Mouse (Mus musculus) limb, embryonic 14.5 days (tissue): Measurements from ENCODE around the gene Ccdc183. TPM values are rescaled to one million over a fixed set of nuclear protein-coding genes. Genes with fewer than 3 reads are reported as not detected.
A peak's percentile ranks its signal among the peaks of the same experiment; 100 is the strongest.

Experiments used
- ATAC-seq: fragments of 200-750 bp; cut with Nextera tagmentation; 2 replicates; pipeline ENCODE4 v1.8.0; 2017; ENCODE audit warnings: low read depth, moderate number of reproducible peaks, moderate TSS enrichment; ENCODE audit not compliant: low FRiP score
- DNase-seq: peaks from one replicate; pipeline ENCODE4 v3.0.0-alpha.2; 2015; ENCODE audit warnings: low spot score
- H3K27ac ChIP-seq: fragments of 300-500 bp; sonication (generic); replicated peaks from 2 replicates; pipeline ENCODE4 v1.5.1; 2014; ENCODE audit warnings: low read depth, mild to moderate bottlenecking, low read length, moderate library complexity, mixed read lengths
- H3K27me3 ChIP-seq: fragments of 300-500 bp; sonication (generic); 2 replicates; pipeline ENCODE4 v1.6.1; 2014; ENCODE audit warnings: low read length, mixed read lengths; ENCODE audit not compliant: control insufficient read depth, insufficient read depth
- H3K36me3 ChIP-seq: fragments of 300-500 bp; sonication (generic); 2 replicates; pipeline ENCODE4 v1.6.1; 2014; ENCODE audit warnings: mild to moderate bottlenecking, low read length, moderate library complexity, mixed read lengths; ENCODE audit not compliant: control insufficient read depth, insufficient read depth
- H3K4me1 ChIP-seq: fragments of 300-500 bp; sonication (generic); 2 replicates; pipeline ENCODE4 v1.6.1; 2014; ENCODE audit warnings: antibody characterized with exemption, low read length, mixed read lengths; ENCODE audit not compliant: control insufficient read depth, insufficient read depth
- H3K4me2 ChIP-seq: fragments of 300-500 bp; sonication (generic); replicated peaks from 2 replicates; pipeline ENCODE4 v1.6.1; 2014; ENCODE audit warnings: low read depth, mild to moderate bottlenecking, low read length, moderate library complexity; ENCODE audit not compliant: severe bottlenecking
- H3K4me3 ChIP-seq: fragments of 300-500 bp; sonication (generic); replicated peaks from 2 replicates; pipeline ENCODE4 v1.5.1; 2014; ENCODE audit warnings: low read length
- H3K9ac ChIP-seq: fragments of 300-500 bp; sonication (generic); 2 replicates; pipeline ENCODE4 v1.6.1; 2014; ENCODE audit warnings: mild to moderate bottlenecking, low read depth, low read length, moderate library complexity; ENCODE audit not compliant: severe bottlenecking
- H3K9me3 ChIP-seq: fragments of 300-500 bp; sonication (generic); 2 replicates; pipeline ENCODE4 v1.6.1; 2016; ENCODE audit warnings: low read length; ENCODE audit not compliant: control insufficient read depth
- POLR2A ChIP-seq: fragments of 200-500 bp; IDR thresholded peaks from 2 replicates; pipeline ENCODE4 v1.8.0; 2012; ENCODE audit warnings: inconsistent platforms, mild to moderate bottlenecking, moderate library complexity, borderline replicate concordance; ENCODE audit not compliant: insufficient read depth, insufficient read length; ENCODE audit errors: extremely low read depth
- WGBS: fragments of 180-500 bp; shearing (Covaris S2); extraction: QIAGEN DNeasy Blood & Tissue Kit; methylation state at CpG from one replicate; pipeline ENCODE4 v1.1.7; 2014; 5-methylcytosine and 5-hydroxymethylcytosine counted together
- polyA plus RNA-seq, 2 experiments: library from polyadenylated mRNA; depleted of rRNA in 1 of 2; stranded (reverse) in 1 of 2; unstranded in 1 of 2; fragments of >200 nt; fragmentation: Nextera tagmentation in 1 of 2; extraction: Ambion mirVana in 1 of 2; gene quantifications; 2 replicates each; pipeline versions ENCODE4 v1.2.1 to v1.2.3; 2012 to 2014

Ccdc183 gene
- polyA plus RNA-seq, 2 experiments = 0.03 to 0.19 TPM

- peaks cover 37% of the 10 kb centered on the region for H3K4me1 ChIP-seq
These were observed 36.1 kb downstream of the Ccdc183 start, which contains the start of gene Ajm1 for GRCm38 (mm10) chr2:25581294-25581864. Gene Ajm1 (minus strand): TSS chr2:25581757.

GRCm38 (mm10) chr2:25580621-25581101 is 36.8 kb downstream of the Ccdc183 start:
- 0 out of 2 replicates have a peak overlapping the region, but pooled peaks have one; percentile 37 for H3K4me3 ChIP-seq

More at GRCm38 (mm10) chr2:25581294-25581864, 36.1 kb downstream of the Ccdc183 start, which contains the start of gene Ajm1:
- H3K9ac ChIP-seq = no peak within 1 kb of the TSS
- DNase-seq (peak; percentile 69), ATAC-seq (peak; percentile 78)
- H3K4me2 ChIP-seq = peak within 1 kb of the TSS; percentile 56
- H3K27ac ChIP-seq = no peak within 1 kb of the TSS
- H3K9me3 ChIP-seq = no peaks in the 10 kb centered on the region
- WGBS = 7% methylated on average over 19 of the region's 19 CpGs
- H3K36me3 ChIP-seq = peaks cover 35% of the 10 kb centered on the region
- TF ChIP-seq POLR2A = no peak
- peak within 1 kb of the TSS; percentile 37 for H3K4me3 ChIP-seq
- peaks cover 50% of the 10 kb centered on the region for H3K27me3 ChIP-seq

DNA sequence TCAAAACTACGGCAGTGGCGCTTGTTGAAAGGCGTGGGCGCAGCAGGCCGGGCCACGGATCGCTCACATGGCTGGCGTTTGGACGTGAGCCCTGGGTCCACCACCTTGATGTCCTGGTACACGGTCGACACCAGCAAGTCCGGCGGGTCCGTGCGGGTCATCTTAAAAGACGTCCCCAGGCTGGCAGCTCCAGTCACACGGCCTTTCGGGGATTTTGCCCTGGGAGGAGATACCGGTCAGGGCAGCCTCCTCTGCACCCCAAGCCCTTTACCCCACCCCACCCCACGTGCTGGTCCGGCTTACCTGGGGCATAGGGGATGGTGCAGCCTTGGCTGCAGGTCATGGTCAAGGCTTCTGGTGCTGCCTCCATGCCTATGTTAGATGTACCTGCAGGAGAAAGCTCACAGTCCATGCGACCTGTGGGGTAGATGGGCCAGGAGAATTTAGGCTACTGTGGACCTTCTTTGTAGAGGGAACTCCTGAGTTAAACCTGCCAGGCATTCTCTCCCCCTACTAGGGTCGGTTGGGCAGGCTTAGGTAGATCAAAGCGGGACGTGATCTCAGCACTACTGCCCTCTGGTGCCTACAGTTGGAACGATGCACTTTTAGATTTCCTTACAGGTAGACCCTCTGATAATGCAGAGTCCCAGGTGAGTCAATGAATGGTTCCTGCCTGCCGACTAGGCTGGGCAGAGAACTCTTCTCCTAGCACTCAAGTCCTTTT is 37.6 kb downstream of the Ccdc183 start:
- Histone ChIP-seq H3K36me3 (peaks cover 22% of the 10 kb centered on the region), H3K4me2 (peak overlapping the region; percentile 43), H3K4me3 (peak overlapping the region; percentile 26), H3K9ac (0 out of 2 replicates have a peak overlapping the region, but pooled peaks have one; percentile 25), H3K27ac (no peak overlapping the region), H3K9me3 (no peaks in the 10 kb centered on the region), H3K27me3 (peaks cover 54% of the 10 kb centered on the region), H3K4me1 (peaks cover 46% of the 10 kb centered on the region)
- ATAC-seq (no peak), DNase-seq (peak; percentile 55)
- 7% methylated on average over 25 of the region's 27 CpGs for WGBS
- no peak for TF ChIP-seq POLR2A

More at GRCm38 (mm10) chr2:25580621-25581101, 36.8 kb downstream of the Ccdc183 start:
- H3K4me2 ChIP-seq = peak overlapping the region; percentile 56; the same call in 1 of the 2 replicates
- H3K4me1 ChIP-seq = peaks cover 42% of the 10 kb centered on the region
- no peak for ATAC-seq
- no peak overlapping the region for H3K9ac ChIP-seq
- peaks cover 54% of the 10 kb centered on the region for H3K27me3 ChIP-seq
- H3K27ac ChIP-seq = no peak overlapping the region
- no peaks in the 10 kb centered on the region for H3K9me3 ChIP-seq
- peaks cover 30% of the 10 kb centered on the region for H3K36me3 ChIP-seq
- TF ChIP-seq POLR2A = no peak
- WGBS = 39% methylated on average over 6 of the region's 6 CpGs
- no peak for DNase-seq

DNA sequence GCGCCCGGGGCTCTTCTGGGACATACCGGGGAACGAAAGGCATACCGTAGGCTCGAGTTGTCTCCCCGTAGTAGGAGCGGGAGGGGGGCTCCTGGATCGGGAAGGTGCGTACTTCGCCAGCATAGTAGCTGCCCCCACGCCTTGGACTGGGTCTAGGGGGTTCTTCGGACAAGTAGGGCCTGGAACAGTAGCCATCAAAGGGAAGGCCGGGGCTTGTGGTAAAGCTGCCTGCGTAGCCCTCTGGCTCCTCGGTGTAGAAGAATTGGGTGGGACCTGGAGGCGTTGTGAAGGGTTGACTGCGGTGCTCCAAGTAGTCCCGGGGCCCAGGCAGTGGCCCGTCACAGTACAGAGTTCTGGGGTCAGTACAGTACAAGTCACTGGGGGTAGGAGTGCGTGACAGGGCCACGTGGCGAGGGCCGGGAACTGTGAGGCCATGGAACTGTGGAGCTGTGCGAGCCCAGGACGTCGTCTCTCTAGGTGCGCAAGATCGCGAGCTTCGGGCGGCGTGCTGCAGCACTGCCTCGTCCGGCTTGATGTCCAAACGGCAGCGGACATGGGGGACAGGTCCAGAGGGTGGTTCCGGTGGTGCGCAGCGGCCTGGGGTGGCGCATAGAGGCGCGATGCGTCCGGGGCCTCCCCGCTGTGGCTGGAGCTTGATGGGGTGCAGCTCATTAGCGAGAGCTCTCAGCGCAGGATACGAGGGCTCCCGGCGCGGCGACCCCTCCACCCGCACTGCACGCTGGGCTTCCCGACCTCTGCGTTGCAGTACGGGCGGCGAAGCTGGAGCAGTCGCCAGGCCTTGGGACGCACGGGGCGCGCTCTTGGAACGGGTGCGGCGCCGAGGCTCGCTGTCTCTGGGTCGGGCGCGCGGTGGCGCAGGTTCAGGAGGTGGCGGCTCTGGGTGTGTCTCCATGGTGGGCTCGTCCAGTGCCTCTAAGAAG is 38.4 kb downstream of the Ccdc183 start:
- Histone ChIP-seq H3K4me3 (peak overlapping the region; percentile 26), H3K4me1 (peaks cover 47% of the 10 kb centered on the region), H3K4me2 (peak overlapping the region; percentile 43), H3K36me3 (peaks cover 14% of the 10 kb centered on the region), H3K27me3 (peaks cover 54% of the 10 kb centered on the region), H3K9ac (0 out of 2 replicates have a peak overlapping the region, but pooled peaks have one; percentile 36), H3K27ac (no peak overlapping the region), H3K9me3 (no peaks in the 10 kb centered on the region)
- no peak for TF ChIP-seq POLR2A
- DNase-seq (no peak), ATAC-seq (no peak)
- WGBS = 5% methylated on average over 73 of the region's 77 CpGs
